Mouse (Mus musculus) adrenal gland, postnatal 25 days (tissue): ENCODE measurements around the gene Mmd. TPM values are rescaled to one million over a fixed set of nuclear protein-coding genes. Genes with fewer than 3 reads are reported as not detected.

Experiments used
- DNase-seq: peaks from one replicate; pipeline ENCODE4 v3.0.0; 2021; ENCODE audit warnings: mixed read lengths
- long read RNA-seq: library from polyadenylated mRNA; stranded (forward); transcript quantifications from one replicate; pipeline ENCODE4 v2.0.0, GENCODE M21; 2021
- total RNA-seq: library from RNA; stranded (reverse); gene quantifications from 2 replicates; pipeline ENCODE4 v1.2.3, GENCODE M21; 2021

Mmd gene
- 63.3 and 69.1 TPM in 2 replicates for total RNA-seq
- long read RNA-seq, transcript Mmd-201 (7 exons, 2,677 nt) = major isoform, 26 of 50 reads
- long read RNA-seq, partial matches to known transcripts = 22 of 50 reads
- long read RNA-seq, other reads (novel, unspliced or antisense) = 2 of 50 reads

DNA sequence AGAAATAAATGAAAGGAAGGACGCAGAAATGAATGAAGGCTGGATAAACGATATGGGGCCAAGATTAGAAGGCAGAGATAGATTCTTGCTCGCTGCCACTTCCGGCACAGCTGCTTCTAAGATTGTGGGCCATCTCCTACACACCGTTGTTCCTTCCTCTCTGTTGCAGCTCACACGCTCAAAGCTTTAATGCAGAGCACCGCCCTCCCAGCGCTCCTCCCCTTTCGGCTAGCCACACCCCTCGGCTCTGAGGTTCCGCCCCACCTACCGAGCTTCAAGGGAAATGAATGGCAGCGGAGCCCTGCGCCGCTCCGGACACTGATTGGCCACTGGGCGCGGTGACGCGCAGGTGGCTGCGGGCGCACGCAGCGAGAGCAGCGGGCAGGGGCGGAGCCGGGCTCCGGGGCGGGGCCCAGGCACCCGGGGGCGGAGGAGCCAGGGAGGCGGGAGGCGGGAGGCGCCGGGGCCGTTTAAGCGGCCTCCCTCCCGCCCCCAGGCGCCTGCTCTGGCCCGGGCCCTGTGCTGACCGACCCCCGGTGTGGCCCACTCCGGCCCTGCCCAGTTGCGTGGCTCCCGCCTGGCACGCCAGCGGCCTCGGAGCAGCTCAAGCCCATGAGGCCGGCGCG is at the start of gene Mmd:
Mmd (plus strand) TSS at position 432 of the 626 bp plus-strand sequence.
- DNase-seq = peak; percentile 97

DNA sequence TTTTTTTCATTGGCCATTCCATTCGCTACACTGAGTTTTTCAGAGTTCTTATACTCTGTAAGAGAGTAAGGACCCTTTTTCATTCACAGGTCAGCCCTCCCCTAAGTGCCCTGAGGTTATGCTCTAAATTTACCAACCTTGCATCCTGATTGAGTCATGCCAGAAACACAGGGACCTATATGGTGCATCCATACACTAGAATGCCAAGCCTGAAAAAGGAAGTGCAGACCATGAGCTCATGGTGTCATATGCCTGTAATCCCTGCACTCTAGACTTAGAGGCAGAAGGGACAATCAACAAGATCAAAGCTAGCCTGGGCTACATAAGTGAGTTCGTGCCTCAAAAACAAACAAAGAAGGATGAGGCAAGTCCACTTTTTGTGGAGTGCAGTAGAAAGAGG is 48.4 kb upstream of the Mmd start:
- no peak for DNase-seq

DNA sequence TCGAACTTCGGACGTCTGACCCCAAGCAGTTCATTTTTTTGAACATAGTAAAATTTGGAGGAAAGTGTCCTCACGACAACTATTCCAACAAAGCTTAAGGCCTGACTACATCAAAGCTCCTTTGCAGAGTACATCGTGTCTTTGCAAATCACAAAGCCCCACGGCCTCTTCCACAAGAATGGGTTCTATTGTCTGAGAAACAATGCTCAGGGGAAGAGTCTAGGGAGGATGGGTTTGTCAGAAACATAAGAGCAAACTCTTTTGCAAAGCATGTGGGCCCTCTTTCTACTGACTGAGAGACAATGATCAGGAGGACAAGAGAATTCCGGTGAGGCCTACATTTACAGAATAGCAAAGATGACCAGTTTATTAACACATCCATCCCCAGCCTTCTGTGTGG is 35.0 kb upstream of the Mmd start:
- no peak for DNase-seq

DNA sequence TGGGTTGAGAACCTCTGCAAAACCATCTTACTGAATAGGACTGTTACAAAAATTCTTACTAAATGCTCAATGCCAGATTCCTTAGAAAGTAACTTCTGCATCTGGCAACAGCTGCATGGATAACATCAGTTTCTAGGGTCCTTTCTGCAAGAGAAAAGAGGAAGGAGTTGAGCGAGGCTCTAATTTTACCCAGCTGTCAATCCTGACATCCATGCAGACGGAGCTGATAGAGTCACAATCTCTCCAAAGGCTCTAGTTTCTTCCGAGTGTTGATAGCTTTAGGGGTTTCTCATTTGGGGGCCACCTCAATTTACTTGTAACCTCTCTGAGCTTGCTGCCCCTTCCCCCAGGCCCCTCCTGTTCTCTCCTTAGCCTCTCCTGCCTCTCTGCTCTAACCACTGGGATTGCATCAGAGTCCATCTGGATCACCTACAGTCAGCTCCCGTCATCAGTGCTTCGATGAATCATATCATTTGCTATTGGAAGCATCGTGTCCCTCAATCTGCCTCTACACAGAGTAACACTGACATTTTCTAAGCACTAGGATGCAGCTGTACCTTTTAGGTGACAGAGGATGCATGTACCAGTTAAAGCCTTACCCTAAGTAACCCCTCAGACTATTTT is 29.1 kb upstream of the Mmd start:
- no peak for DNase-seq

DNA sequence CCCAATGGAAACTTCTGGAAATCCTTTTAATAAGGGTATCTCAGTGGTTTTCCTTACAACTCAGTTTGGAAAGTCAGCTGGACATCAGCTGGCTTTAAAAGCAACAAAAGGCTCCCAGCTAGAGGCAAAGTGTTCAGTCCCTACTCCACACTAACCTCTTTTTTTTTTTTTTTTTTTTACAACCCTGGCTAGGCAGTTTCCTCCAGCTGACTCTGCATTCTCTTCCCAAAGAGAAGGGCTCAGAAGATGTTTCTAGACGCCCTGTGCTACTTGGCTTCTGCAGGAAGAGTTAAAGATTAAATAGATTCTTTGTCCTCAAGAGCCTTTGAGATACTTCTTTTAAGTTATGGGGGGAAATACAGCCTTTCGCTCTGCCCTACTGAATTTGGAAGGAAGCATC is 28.5 kb upstream of the Mmd start:
- DNase-seq = no peak

DNA sequence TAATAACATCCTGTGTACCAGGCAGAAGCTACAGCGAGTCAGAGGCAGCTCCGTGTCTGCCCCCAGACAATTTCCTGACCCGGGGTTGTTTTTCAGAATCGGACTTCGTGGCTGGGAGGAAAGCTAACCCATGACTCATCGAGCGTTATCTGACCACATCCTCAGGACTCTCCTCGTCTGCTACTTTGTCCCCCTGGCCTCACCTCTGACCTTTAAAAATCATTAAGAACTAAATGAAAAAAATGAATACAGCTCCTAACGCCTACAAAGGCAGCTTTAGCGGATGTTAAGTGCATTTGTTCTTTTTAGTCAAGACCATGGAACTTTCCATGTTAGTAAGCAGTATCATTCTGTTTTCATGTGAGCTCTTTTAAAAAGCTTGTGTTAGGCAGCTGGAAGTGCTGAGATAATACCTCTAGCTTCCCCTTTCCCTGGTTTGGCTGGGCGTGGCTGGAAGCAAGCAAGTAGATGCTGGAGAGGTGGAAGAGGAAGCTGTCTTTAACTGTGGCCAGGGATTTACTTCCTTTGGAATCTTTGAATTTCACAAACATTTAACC is 24.3 kb upstream of the Mmd start:
- peak; percentile 24 for DNase-seq

DNA sequence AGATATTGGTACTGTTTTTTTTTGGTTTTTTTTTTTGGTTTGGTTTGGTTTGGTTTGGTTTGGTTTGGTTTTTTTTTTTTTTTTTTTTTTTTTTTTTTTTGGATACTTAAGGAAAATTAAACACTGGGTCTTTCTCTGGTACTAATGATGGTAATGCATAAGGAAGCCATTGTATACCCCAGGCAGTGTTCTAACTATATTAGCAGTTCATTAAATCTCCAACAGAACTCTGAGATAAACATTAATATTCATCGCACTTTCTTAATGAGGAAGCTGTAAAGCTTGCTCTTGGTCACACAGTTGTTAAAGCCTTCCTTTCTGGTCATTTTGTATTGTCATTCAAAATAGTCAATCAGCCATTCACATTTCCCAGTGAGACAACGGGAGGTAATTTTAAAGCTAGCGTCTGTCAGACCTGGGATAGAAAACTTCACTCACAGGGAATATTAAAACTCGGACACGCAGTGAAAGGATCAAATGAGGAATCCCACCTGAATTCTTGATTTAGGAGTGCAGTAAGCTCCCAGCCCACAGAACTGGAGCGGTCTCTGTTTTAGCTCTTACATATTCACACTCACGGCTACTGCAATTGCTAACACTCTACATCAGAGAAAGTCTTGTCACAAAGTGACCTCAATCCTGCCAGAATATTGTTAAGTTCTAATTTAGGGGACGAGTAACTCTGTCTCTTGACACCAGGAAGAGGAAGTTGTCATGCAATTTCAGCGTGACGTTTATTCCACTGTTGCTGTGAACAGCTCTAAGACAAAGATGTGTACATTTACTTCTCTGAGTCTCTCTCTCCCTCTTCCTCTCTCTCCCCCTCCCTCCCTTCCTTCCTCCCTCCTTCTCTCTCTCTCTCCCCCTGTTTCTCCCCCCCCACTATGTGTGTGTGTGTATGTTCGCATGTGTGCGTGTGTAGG is 22.0 kb upstream of the Mmd start:
- DNase-seq = no peak

DNA sequence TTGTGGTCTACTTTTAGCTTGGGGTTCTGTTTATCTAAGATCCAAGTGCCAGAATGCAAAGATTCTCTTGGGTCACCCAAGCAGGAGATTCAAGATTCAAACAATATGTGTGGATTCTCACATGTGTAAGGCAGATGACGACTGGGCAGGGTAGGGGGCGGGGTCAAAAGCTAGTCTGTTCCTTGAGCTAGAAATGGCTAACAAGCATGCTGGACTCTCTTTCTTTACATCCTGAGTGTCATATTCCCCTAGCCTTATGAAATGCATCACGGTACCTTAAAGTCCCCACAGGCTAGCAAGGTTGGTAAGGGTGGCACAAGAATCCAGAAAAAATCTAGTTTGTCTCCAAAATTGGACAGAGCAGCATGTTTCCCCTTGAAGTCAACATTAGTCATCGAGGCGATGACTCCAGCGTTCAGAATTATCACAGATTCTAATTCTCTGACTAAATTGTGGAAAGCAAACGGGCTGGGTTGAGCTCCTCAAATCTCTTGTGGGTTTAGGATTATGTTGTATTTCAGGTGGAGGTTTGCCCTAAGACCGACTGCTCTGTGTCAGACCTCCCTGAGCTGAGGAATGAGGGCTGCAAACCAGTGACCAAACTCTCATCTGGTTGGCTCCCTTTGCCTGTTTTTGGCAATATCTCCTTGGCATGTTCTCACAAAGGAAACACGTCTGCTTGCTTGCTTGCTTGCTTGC is 20.9 kb upstream of the Mmd start:
- DNase-seq = no peak

DNA sequence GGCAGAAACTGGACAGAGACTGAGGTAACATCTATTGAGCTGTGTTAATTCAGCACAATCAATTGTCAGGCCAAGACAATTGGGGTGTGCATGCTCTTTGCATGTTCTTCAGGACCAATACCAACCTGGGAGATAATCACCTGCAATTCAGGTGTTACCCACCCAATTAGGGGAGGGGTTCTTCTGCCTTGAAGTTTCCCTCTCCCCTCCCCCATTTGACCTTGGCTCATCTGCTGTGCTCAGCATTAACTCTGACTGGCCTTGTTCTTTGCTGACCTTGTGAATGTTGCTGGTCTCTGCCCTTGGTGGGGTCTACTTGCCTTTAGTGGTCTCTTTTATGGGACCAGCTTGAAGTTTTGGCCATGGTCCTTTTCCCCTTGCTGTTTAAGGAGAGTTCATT is 19.5 kb upstream of the Mmd start:
- no peak for DNase-seq

DNA sequence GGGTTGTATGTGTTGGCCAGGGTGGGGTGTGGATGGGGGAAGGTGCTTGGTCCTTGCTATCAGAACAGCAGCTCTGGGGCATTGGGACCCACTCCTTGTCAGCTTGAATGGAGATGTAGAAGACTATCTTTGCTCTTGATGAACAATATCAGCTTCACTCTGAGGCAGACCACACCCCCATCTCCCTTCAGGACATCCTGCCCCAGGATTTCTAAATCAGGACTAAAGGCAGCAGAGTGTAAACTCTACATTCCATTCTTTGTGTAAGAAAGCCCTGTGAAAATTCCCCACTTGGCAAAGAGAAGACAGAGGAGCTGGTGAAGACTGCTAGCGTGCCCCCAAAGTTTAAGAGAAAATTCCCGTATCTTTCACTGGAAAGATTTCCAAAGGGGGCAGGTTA is 18.6 kb upstream of the Mmd start:
- no peak for DNase-seq

DNA sequence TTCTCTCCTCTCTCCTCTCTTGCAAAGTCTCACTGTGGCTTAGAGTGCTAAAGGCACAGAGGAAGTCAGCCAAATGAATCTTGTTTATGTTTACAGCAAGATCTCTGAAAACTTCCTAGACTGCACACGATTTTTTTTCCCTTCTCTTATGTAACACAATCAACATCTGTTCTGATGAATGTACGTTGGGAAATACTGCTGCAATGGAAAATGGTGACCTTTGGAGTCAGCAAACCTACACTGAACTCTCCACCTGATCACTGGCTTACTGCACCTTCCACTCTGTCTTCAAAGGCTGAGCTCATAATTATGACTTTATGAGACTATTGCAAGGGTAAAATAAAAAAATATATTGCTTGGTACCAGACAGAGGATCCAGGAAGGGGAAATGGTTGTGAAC is 17.6 kb upstream of the Mmd start:
- DNase-seq = no peak

DNA sequence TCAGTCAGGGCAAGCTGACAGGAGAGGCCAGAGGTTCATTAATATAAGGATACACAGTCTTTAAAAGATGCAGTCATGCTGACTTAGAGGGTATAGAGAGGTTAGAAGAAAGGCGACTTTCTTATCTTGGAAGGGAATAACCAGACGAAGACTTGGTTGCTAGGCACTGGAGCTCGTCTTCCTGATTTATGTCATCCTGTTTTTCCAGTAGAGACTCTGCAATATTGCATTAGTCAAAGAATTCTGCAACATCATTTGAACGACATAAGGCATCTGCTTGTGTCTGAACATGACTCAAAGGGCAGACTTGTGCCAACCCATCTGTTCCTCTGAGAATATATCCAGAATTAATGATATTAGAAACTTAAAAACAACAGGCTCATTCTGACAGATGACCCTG is 16.6 kb upstream of the Mmd start:
- DNase-seq = no peak

DNA sequence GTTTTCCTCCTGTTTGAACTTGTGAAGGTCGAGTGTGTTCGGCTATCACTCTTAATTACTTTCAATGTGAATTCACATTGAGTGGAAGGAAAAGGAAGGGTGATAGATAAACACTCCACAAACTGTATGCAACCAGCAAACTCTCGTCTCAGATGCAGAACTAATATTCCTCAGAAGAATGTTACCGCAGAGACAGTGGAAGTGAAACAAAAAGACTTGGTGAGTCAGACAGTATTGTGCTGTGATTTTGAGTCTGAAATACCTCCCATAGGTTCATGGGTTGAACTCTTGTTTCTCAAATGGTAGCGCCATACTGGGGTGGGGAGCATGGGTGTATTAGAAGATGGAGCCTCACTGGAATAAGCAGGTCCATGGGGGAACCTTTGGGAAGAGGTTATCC is 14.0 kb upstream of the Mmd start:
- DNase-seq = no peak

DNA sequence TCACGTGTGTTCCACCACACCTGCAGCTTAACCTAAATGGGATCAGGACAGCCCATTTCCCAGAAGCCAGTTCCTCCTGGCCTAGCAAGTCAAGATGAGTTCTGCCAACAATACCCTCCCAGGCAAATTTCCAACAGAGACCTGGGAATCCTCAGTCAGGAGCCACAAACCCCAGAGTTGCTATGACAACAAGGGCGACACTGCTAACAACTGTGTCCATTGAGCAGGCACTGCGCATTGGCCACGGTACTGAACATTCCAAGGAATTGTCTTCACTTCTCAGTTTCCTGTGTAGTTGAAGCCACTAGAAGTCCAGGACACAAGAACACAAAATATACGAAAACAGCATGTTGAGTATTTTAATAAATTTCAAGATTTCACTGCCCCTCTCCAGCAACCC is 11.6 kb upstream of the Mmd start:
- no peak for DNase-seq

DNA sequence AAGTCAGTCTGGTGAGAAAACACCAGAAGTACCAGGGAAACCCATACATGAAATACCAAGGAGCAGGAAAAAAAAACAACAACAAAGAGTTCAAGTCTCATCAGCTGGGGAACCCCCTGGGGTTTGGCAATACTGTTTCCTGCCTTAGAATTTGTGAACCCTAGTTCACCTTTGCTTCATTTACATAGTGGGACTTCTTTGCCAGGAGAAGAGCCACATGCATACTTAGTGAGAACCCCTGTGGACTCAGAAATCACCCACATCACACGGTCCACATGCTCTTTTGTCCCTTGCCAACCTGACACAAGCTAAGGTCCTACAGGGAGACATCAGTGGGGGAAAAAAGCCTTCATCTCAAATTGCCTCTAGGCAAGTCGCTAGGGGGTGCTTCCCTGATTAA is 10.6 kb upstream of the Mmd start:
- DNase-seq = no peak

DNA sequence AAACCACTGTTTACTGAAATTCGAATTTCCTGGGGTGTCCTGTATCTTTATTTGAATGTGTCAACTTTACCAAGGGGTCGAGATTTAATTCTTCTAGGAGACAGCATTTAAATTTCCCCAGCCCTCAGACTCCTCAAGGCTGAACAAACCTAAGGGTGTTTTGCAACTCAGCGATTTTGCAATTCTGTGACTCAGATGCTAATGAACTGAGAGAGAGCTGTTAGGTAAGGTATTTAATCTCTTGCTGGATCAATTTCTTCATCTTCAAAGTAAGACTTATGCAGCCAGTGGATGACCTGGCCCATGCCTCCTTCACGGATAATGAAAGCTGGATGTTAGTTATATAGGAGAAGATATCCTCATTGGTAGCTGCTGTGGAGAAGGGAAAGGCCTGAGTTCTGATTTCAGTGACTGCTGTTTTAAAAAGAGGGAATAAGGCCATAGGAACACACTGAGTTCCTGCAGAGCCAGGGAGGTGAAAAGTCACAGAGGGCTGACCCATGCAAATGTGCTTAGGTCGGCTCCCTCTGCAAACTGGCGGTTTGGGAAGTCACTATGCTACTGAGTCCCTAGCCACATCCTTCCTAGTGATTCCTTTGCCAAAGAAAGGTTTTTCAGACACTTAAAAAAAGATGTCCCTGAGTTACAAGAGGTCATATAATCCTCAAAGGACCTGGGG is 8.5 kb upstream of the Mmd start:
- peak; percentile 31 for DNase-seq

DNA sequence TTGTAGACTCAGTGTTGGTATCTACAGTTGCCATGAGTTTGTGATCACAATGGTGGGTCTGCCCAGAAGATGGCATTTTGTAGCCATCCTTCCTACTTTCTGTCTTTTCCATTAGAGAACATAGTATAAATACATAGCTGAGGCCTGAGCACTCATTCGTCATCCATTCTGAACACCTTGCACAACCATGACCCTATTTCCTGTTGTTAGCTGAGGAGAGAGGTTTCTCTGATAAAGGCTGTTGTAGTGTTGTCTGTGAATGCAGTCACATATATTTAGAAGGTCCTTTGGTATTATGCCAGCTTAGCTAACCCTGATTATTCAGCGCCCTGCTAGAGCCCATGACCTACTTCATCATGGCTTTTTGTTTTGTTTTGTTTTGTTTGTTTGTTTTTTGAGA is 7.4 kb upstream of the Mmd start:
- no peak for DNase-seq

DNA sequence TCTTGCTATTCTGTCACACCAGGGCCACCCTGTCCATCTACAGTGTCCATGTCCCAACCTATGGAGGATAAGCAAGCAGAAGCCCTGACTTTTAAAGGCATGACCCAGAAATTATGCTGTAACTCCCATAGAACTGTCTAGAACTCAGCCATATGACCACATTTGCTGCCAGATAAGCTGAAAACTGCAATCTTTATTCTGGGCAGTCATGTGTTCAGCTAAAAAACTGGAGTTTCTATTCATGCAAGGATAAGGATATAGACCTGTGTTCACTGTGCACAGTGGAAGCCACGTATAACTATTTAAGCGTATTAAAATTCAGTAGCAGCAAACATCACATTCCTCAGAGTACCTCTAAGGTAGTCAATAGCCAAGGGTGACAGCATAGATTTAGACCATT is 6.0 kb upstream of the Mmd start:
- no peak for DNase-seq

DNA sequence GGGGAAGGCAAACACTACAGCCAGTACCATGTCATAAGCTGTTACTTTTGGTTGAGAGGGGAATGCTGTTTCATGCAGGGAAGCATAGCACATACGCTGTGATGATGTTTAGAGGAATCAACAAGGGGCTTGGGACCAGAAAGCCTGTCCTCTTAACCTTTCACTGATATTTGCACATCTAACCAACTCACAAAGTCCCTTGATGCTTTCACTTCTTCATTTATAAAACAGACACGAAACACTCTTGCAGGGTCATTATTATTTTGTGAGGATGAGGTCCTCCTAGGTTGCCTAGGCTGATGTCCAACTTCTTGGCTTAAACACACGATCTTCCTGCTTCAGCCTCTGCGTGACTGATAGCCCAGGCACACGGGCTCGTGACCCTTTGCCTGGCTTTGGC is 3.6 kb upstream of the Mmd start:
- no peak for DNase-seq

DNA sequence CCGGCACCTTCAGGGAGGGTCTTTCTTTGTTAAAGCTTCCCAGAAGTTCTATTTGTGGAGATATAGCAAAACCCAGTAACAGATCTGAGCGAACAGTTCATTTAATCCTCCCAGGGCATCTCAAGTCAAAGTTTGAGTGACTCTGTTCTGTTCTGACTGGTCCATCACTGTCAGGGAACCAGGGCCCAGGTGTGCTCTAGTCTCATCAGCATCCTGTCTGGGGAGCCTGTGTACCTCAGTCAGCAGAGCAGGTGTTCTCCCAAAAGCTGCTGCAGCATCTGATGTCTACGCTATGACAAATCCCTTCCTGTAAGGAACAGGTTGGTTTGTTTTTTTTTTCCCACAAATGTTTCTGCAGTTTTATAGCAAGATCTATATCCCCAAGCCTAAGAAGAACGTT is 2.6 kb upstream of the Mmd start:
- DNase-seq = no peak

DNA sequence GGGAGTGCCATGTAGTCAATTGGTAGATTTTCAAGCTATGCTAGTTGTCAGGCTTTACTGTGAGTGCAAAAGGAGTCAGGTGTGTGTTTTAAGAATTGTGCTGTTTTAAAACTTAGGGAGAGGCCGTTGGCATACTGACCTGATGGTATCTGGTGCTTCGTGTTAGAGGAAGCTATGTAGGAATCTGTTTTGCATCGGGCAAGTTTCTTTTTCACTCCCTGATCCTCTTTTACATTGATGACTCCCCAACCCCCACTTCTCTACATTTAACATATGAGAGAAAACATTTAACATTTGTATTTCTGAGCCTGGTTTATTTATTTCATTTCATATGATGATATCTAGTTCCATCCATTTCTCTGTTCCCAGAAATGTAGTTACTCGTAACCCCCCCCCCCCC is 1.5 kb upstream of the Mmd start:
- no peak for DNase-seq

DNA sequence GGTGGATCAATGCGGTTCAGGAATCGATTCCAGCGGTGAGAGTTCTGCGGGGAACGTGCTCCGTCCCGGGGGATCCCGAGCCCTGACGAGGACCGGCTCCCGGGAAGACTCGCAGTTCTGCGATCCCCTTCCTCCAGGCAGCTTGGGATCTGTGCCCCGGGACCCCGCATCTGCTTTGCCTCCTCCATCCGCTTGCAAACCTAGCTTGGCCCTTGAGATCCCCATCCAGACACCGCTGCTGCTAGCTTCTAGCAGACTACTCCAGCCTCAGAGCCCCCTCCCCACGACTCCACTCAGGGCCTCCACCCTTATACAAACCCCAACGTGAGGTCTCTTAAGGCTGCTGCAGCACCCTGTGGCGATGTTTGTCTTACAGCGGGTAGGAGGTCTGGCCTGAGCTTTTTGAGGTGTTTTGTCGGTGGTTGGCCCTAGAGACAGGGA is 465 bp downstream of the Mmd start:
- no peak for DNase-seq
